Mouse (Mus musculus) forebrain, postnatal 0 days (tissue): Measurements from ENCODE around the gene Mrpl20. TPM values are rescaled to one million over a fixed set of nuclear protein-coding genes. Genes with fewer than 3 reads are reported as not detected.
"Not testable (repeated sequence)": the region's sequence is repeated elsewhere in the genome, so short reads cannot be mapped to it uniquely, and the experiment has no call there.

Source experiments
- ATAC-seq: fragments of 200-750 bp; cut with Nextera tagmentation; 2 replicates; pipeline ENCODE4 v1.8.0; 2017; ENCODE audit warnings: mild to moderate bottlenecking, moderate library complexity
- DNase-seq: peaks from one replicate; pipeline ENCODE4 v3.0.0-alpha.2; 2015
- H3K27ac ChIP-seq: fragments of 300-500 bp; sonication (generic); 2 replicates; pipeline ENCODE4 v1.5.1; 2014; ENCODE audit warnings: low read depth, mild to moderate bottlenecking, antibody characterized with exemption, low read length, moderate library complexity, mixed read lengths
- H3K27me3 ChIP-seq: fragments of 300-500 bp; sonication (generic); 2 replicates; pipeline ENCODE4 v1.6.1; 2014; ENCODE audit warnings: mild to moderate bottlenecking, low read length, mixed read lengths; ENCODE audit not compliant: insufficient read depth
- H3K36me3 ChIP-seq: fragments of 300-500 bp; sonication (generic); 2 replicates; pipeline ENCODE4 v1.6.1; 2014; ENCODE audit warnings: mild to moderate bottlenecking, moderate library complexity; ENCODE audit not compliant: insufficient read depth
- H3K4me1 ChIP-seq: fragments of 300-500 bp; sonication (generic); 2 replicates; pipeline ENCODE4 v1.6.1; 2014; ENCODE audit warnings: antibody characterized with exemption; ENCODE audit not compliant: insufficient read depth
- H3K4me2 ChIP-seq: fragments of 300-500 bp; sonication (generic); 2 replicates; pipeline ENCODE4 v1.6.1; 2014; ENCODE audit warnings: low read depth, mild to moderate bottlenecking, moderate library complexity
- H3K4me3 ChIP-seq: fragments of 300-500 bp; sonication (generic); 2 replicates; pipeline ENCODE4 v1.5.1; 2014; ENCODE audit warnings: low read depth, low read length, mixed read lengths
- H3K9ac ChIP-seq: fragments of 300-500 bp; sonication (generic); 2 replicates; pipeline ENCODE4 v1.6.1; 2014; ENCODE audit warnings: mild to moderate bottlenecking
- H3K9me3 ChIP-seq: fragments of 300-500 bp; sonication (generic); 2 replicates; pipeline ENCODE4 v1.6.1; 2016; ENCODE audit warnings: low read length
- CTCF ChIP-seq: sonication (generic); IDR thresholded peaks from 2 replicates; pipeline ENCODE4 v1.5.1; 2016; ENCODE audit warnings: antibody characterized with exemption, control low read depth, low read depth
- WGBS: fragments of 180-500 bp; shearing (Covaris S2); extraction: QIAGEN DNeasy Blood & Tissue Kit; methylation state at CpG from one replicate; pipeline ENCODE4 v1.1.7; 2014; 5-methylcytosine and 5-hydroxymethylcytosine counted together
- polyA plus RNA-seq: library from polyadenylated mRNA; unstranded; fragments of >200 nt; fragmentation: Nextera tagmentation; extraction: Ambion mirVana; gene quantifications from 2 replicates; pipeline ENCODE4 v1.2.1, GENCODE M21; 2015
- total RNA-seq: library from RNA; depleted of rRNA; stranded (reverse); fragments of >200 nt; gene quantifications from 2 replicates; pipeline ENCODE4 v1.2.3, GENCODE M21; 2014

Gene Mrpl20
- total and polyA plus RNA-seq, 2 experiments from 2014 or later, result 134 to 304 TPM

GRCm38 (mm10) chr4:155784081-155784701 lies 18.5 kb upstream of the Mrpl20 start:
- H3K9ac ChIP-seq, result peak overlapping the region; percentile 96
- DNase-seq (peak; percentile 89), ATAC-seq (peak; percentile 94)
- TF ChIP-seq CTCF, result peak; percentile 80
- no peaks in the 10 kb centered on the region for H3K27me3 ChIP-seq
- peak overlapping the region; percentile 64 for H3K4me3 ChIP-seq
- 4% methylated on average over 51 of the region's 52 CpGs for WGBS
- peaks cover 2% of the 10 kb centered on the region; the same call in 1 of the 2 replicates for H3K4me1 ChIP-seq
- no peaks in the 10 kb centered on the region for H3K36me3 ChIP-seq
- peak overlapping the region; percentile 76 for H3K4me2 ChIP-seq
- H3K27ac ChIP-seq, result peak overlapping the region; percentile 88
- H3K9me3 ChIP-seq, result no peaks in the 10 kb centered on the region

GRCm38 (mm10) chr4:155785246-155785645 lies 17.4 kb upstream of the Mrpl20 start:
- peaks cover 2% of the 10 kb centered on the region; the same call in 1 of the 2 replicates for H3K4me1 ChIP-seq
- no peaks in the 10 kb centered on the region for H3K9me3 ChIP-seq
- WGBS, result 80% methylated on average over 10 of the region's 10 CpGs
- no peak overlapping the region for H3K27ac ChIP-seq
- no peak overlapping the region for H3K4me2 ChIP-seq
- ATAC-seq, result no peak
- H3K4me3 ChIP-seq, result no peak overlapping the region
- H3K27me3 ChIP-seq, result no peaks in the 10 kb centered on the region
- TF ChIP-seq CTCF, result no peak
- H3K9ac ChIP-seq, result 0 out of 2 replicates have a peak overlapping the region, but pooled peaks have one; percentile 10
- DNase-seq, result no peak
- no peaks in the 10 kb centered on the region for H3K36me3 ChIP-seq

- Histone ChIP-seq H3K27ac (peak within 1 kb of the TSS; percentile 88), H3K36me3 (no peaks in the 10 kb centered on the region), H3K27me3 (no peaks in the 10 kb centered on the region), H3K9me3 (no peaks in the 10 kb centered on the region), H3K4me1 (peaks cover 2% of the 10 kb centered on the region; the same call in 1 of the 2 replicates), H3K4me3 (peak within 1 kb of the TSS; percentile 64), H3K9ac (peak within 1 kb of the TSS; percentile 96), H3K4me2 (peak within 1 kb of the TSS; percentile 76)
- ATAC-seq, result no peak
- WGBS, result 63% methylated on average over 5 of the region's 5 CpGs
- TF ChIP-seq CTCF, result peak; percentile 42; the same call in 1 of the 2 replicates
- DNase-seq, result no peak
These were observed 16.9 kb upstream of the Mrpl20 start, which contains the start of gene Tmem88b for GRCm38 (mm10) chr4:155785819-155786218. Gene Tmem88b, minus strand, starts transcription at chr4:155785874.

GRCm38 (mm10) chr4:155788300-155788699 lies 14.4 kb upstream of the Mrpl20 start:
- H3K27ac ChIP-seq, result no peak overlapping the region
- H3K36me3 ChIP-seq, result no peaks in the 10 kb centered on the region
- H3K9ac ChIP-seq, result no peak overlapping the region
- H3K4me1 ChIP-seq, result peaks cover 2% of the 10 kb centered on the region; the same call in 1 of the 2 replicates
- no peaks in the 10 kb centered on the region for H3K9me3 ChIP-seq
- ATAC-seq, result no peak
- 72% methylated on average over 3 of the region's 3 CpGs for WGBS
- no peak for TF ChIP-seq CTCF
- DNase-seq, result no peak
- H3K4me3 ChIP-seq, result no peak overlapping the region
- no peaks in the 10 kb centered on the region for H3K27me3 ChIP-seq
- no peak overlapping the region for H3K4me2 ChIP-seq

- H3K4me2 ChIP-seq, H3K4me3 ChIP-seq, H3K4me1 ChIP-seq, H3K9me3 ChIP-seq, H3K27me3 ChIP-seq, H3K9ac ChIP-seq, ATAC-seq, H3K27ac ChIP-seq, DNase-seq, H3K36me3 ChIP-seq: not testable (repeated sequence)
- 85% methylated on average over 4 of the region's 4 CpGs for WGBS
These were observed 13.8 kb upstream of the Mrpl20 start for GRCm38 (mm10) chr4:155788833-155789232.

- H3K4me2 ChIP-seq, result no peak within 1 kb of the TSS
- 79% methylated on average over 3 of the region's 3 CpGs for WGBS
- H3K27me3 ChIP-seq, result no peaks in the 10 kb centered on the region
- H3K9me3 ChIP-seq, result no peaks in the 10 kb centered on the region
- ATAC-seq (no peak), DNase-seq (no peak)
- no peak within 1 kb of the TSS for H3K9ac ChIP-seq
- no peak within 1 kb of the TSS for H3K4me3 ChIP-seq
- no peak for TF ChIP-seq CTCF
- no peaks in the 10 kb centered on the region for H3K4me1 ChIP-seq
- no peaks in the 10 kb centered on the region for H3K36me3 ChIP-seq
- H3K27ac ChIP-seq, result no peak within 1 kb of the TSS
These were observed 12.6 kb upstream of the Mrpl20 start, which contains the start of gene Ankrd65 for GRCm38 (mm10) chr4:155790021-155790489. Gene Ankrd65, plus strand, starts transcription at chr4:155790439.

GRCm38 (mm10) chr4:155790650-155791161 lies 12.0 kb upstream of the Mrpl20 start:
- no peak for DNase-seq
- Histone ChIP-seq H3K4me2 (no peak overlapping the region), H3K27me3 (no peaks in the 10 kb centered on the region), H3K27ac (no peak overlapping the region), H3K4me1 (no peaks in the 10 kb centered on the region), H3K9me3 (no peaks in the 10 kb centered on the region), H3K4me3 (no peak overlapping the region), H3K36me3 (no peaks in the 10 kb centered on the region), H3K9ac (no peak overlapping the region)
- TF ChIP-seq CTCF, result no peak
- no peak for ATAC-seq
- 71% methylated on average over 3 of the region's 3 CpGs for whole genome bisulfite sequencing
